Mouse (Mus musculus) midbrain, embryonic 11.5 days (tissue): ENCODE results near the gene Thap3. TPM values are rescaled to one million over a fixed set of nuclear protein-coding genes. Genes with fewer than 3 reads are reported as not detected.
A peak's percentile ranks its signal among the peaks of the same experiment; 100 is the strongest.
"Not testable (repeated sequence)": the region's sequence is repeated elsewhere in the genome, so short reads cannot be mapped to it uniquely, and the experiment has no call there.

ENCODE experiments used
- ATAC-seq: fragments of 200-750 bp; cut with Nextera tagmentation; 2 replicates; pipeline ENCODE4 v1.8.0; 2017; ENCODE audit warnings: moderate TSS enrichment, moderate library complexity; ENCODE audit not compliant: low FRiP score
- DNase-seq: peaks from one replicate; pipeline ENCODE4 v3.0.0; 2015; ENCODE audit warnings: low spot score; ENCODE audit errors: missing footprints
- H3K27ac ChIP-seq: fragments of 300-500 bp; sonication (generic); 2 replicates; pipeline ENCODE4 v1.5.1; 2014; ENCODE audit warnings: low read depth, low read length
- H3K27me3 ChIP-seq: fragments of 300-500 bp; sonication (generic); 2 replicates; pipeline ENCODE4 v1.6.1; 2014; ENCODE audit warnings: mild to moderate bottlenecking, low read length, moderate library complexity, mixed read lengths; ENCODE audit not compliant: control insufficient read depth, insufficient read depth
- H3K36me3 ChIP-seq: fragments of 300-500 bp; sonication (generic); 2 replicates; pipeline ENCODE4 v1.6.1; 2014; ENCODE audit warnings: mild to moderate bottlenecking, low read length, moderate library complexity, mixed read lengths; ENCODE audit not compliant: control insufficient read depth, insufficient read depth
- H3K4me1 ChIP-seq: fragments of 300-500 bp; sonication (generic); 2 replicates; pipeline ENCODE4 v1.6.1; 2014; ENCODE audit warnings: low read length; ENCODE audit not compliant: control insufficient read depth, insufficient read depth
- H3K4me2 ChIP-seq: fragments of 300-500 bp; sonication (generic); 2 replicates; pipeline ENCODE4 v1.6.1; 2014; ENCODE audit warnings: mild to moderate bottlenecking, moderate library complexity
- H3K4me3 ChIP-seq: fragments of 300-500 bp; sonication (generic); 2 replicates; pipeline ENCODE4 v1.5.1; 2014; ENCODE audit warnings: low read depth, low read length
- H3K9ac ChIP-seq: fragments of 300-500 bp; sonication (generic); 2 replicates; pipeline ENCODE4 v1.6.1; 2014; ENCODE audit warnings: low read length
- H3K9me3 ChIP-seq: fragments of 300-500 bp; sonication (generic); 2 replicates; pipeline ENCODE4 v1.6.1; 2016; ENCODE audit warnings: low read length; ENCODE audit not compliant: control insufficient read depth
- WGBS: fragments of 180-500 bp; shearing (Covaris S2); extraction: QIAGEN DNeasy Blood & Tissue Kit; methylation state at CpG from one replicate; pipeline ENCODE4 v1.1.7; 2014; 5-methylcytosine and 5-hydroxymethylcytosine counted together
- polyA plus RNA-seq: library from polyadenylated mRNA; unstranded; fragments of >200 nt; fragmentation: Nextera tagmentation; extraction: Ambion mirVana; gene quantifications from 2 replicates; pipeline ENCODE4 v1.2.1, GENCODE M21; 2014

The Thap3 gene
- 21.9 and 24.6 TPM in 2 replicates for polyA plus RNA-seq

DNA sequence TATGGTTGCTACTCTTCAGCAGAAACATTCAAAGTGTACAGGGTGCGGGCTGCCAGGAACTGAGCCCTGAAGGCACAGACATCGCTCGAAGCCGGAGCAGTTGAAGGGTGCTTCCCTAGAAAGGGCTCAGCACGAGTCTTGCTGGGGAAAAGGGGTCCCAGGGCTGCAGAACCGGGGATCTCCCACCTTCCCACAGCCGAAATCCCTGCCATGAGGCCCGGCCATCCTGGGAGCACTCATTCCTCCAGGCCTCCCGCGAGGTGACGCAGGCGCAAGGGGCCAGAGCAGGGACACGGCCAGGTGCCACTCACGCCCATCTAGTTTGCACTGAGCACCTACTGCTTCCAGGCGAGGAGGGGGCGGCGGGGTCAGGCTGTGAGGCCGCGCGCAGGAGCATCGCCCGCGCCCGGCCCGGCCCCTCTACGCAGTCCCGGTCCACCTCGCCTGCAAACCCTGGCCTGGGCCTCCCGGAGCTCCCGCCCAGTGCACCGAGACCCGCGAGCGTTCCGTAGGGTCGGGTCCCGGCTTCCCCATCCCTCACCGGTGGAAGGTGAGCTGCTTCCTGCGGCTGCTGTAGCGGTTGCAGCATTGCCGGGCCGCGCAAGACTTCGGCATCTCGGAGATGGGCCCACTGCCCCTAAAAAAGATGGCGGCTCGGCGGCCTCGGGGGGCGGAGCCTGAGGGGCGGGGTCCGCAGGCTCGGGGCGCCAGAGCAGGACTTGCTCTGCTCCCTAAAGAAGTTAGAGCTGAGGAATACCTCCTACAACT is at the start of gene Thap3:
Gene Thap3, minus strand, starts transcription at position 656 of the 768 bp plus-strand sequence.
- H3K9ac ChIP-seq: peak within 1 kb of the TSS; percentile 93
- peaks cover 15% of the 10 kb centered on the region for H3K36me3 ChIP-seq
- DNase-seq (peak; percentile 96), ATAC-seq (peak; percentile 76)
- peak within 1 kb of the TSS; percentile 50; the same call in 1 of the 2 replicates for H3K27ac ChIP-seq
- H3K4me1 ChIP-seq: peaks cover 19% of the 10 kb centered on the region
- H3K27me3 ChIP-seq: no peaks in the 10 kb centered on the region
- no peaks in the 10 kb centered on the region for H3K9me3 ChIP-seq
- peak within 1 kb of the TSS; percentile 89 for H3K4me3 ChIP-seq
- peak within 1 kb of the TSS; percentile 88 for H3K4me2 ChIP-seq
- WGBS: under 1% methylated on average over 54 of the region's 54 CpGs

- H3K27ac ChIP-seq: no peak within 1 kb of the TSS
- peak within 1 kb of the TSS; percentile 99 for H3K4me3 ChIP-seq
- peak within 1 kb of the TSS; percentile 93 for H3K9ac ChIP-seq
- no peaks in the 10 kb centered on the region for H3K9me3 ChIP-seq
- WGBS: 49% methylated on average over 10 of the region's 10 CpGs
- H3K4me1 ChIP-seq: peaks cover 13% of the 10 kb centered on the region
- peaks cover 19% of the 10 kb centered on the region for H3K36me3 ChIP-seq
- DNase-seq (peak; percentile 84), ATAC-seq (no peak)
- no peaks in the 10 kb centered on the region for H3K27me3 ChIP-seq
- peak within 1 kb of the TSS; percentile 93 for H3K4me2 ChIP-seq
These were observed 49.6 kb upstream of the Thap3 start, which contains the start of gene Tas1r1 for GRCm38 (mm10) chr4:152038225-152038984. Gene Tas1r1 (minus strand): TSS chr4:152038568.

DNA sequence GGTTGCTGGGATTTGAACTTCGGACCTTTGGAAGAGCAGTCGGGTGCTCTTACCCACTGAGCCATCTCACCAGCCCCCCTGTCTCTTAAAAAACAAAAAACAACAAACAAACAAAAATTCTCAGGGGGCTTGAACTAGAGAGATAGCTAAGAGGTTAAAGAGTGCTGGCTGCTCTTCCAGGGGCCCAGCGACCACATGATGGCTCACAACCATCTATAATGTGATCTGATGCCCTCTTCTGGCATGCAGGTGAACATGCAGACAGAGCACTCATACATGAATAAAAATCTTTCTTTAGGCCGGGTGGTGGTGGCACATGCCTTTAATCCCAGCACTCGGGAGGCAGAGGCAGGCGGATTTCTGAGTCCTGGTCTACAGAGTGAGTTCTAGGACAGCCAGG is 47.7 kb upstream of the Thap3 start:
- H3K27me3 ChIP-seq, H3K36me3 ChIP-seq, H3K27ac ChIP-seq, H3K9ac ChIP-seq, H3K9me3 ChIP-seq, ATAC-seq, H3K4me2 ChIP-seq, H3K4me3 ChIP-seq: not testable (repeated sequence)
- H3K4me1 ChIP-seq: peaks cover 13% of the 10 kb centered on the region
- DNase-seq: peak; percentile 56
- 95% methylated on average over 6 of the region's 6 CpGs for WGBS

GRCm38 (mm10) chr4:152032922-152033321 is 44.1 kb upstream of the Thap3 start:
- WGBS: 90% methylated on average over 13 of the region's 13 CpGs
- Histone ChIP-seq H3K4me3 (no peak overlapping the region), H3K36me3 (no peaks in the 10 kb centered on the region), H3K9me3 (no peaks in the 10 kb centered on the region), H3K9ac (no peak overlapping the region), H3K27me3 (no peaks in the 10 kb centered on the region), H3K4me1 (peaks cover 6% of the 10 kb centered on the region; the same call in 1 of the 2 replicates), H3K27ac (no peak overlapping the region), H3K4me2 (no peak overlapping the region)
- ATAC-seq: no peak
- no peak for DNase-seq

DNA sequence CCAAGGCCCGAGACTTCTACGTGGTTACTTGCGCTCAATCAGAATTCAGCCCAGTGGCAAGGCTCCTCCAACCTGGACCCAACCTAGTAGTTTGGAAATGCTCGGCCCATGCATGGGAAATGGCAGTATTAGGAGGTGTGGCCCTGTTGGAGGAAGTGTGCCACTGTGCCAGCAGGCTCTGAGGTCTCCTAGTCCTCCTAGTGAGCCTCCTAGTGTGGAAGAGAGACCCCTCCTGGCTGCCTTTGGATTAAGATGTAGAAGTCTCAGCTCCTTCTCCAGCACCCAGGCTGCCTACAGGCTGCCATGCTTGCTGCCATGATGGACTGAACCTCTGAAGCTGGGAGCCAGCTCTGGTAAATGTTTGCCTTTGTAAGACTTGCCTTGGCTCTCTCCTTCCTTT is 41.2 kb upstream of the Thap3 start:
- Histone ChIP-seq H3K9me3 (no peaks in the 10 kb centered on the region), H3K4me3 (no peak overlapping the region), H3K27ac (no peak overlapping the region), H3K9ac (no peak overlapping the region), H3K4me1 (peaks cover 23% of the 10 kb centered on the region), H3K27me3 (no peaks in the 10 kb centered on the region), H3K4me2 (no peak overlapping the region), H3K36me3 (no peaks in the 10 kb centered on the region)
- DNase-seq: no peak
- 71% methylated on average over 4 of the region's 4 CpGs for WGBS
- ATAC-seq: no peak

GRCm38 (mm10) chr4:152029087-152029486 is 40.3 kb upstream of the Thap3 start:
- no peak for ATAC-seq

DNA sequence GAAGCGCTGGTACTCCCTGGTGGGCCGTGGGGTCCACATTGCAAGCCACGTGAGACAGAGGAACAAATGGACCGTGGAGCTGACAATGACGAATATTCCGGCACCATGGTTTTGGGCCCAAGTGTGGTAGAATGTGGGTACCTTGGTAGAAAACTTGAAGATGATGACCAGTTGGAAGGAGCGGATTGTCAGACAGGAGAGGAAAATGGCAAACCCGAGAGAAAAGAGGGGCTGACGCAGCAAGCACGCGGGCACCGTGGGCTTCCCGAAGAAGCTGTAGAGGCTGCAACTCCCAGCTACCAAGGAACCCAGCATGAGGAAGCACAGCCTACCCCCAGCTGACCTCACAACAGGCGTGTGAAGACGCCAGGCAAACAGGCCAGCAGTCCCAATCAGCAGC is 39.7 kb upstream of the Thap3 start:
- H3K27me3 ChIP-seq: no peaks in the 10 kb centered on the region
- H3K4me1 ChIP-seq: peaks cover 23% of the 10 kb centered on the region
- H3K4me2 ChIP-seq: peak overlapping the region; percentile 97
- H3K9ac ChIP-seq: peak overlapping the region; percentile 61
- H3K9me3 ChIP-seq: no peaks in the 10 kb centered on the region
- H3K4me3 ChIP-seq: peak overlapping the region; percentile 74
- no peak overlapping the region for H3K27ac ChIP-seq
- no peak for ATAC-seq
- 69% methylated on average over 15 of the region's 15 CpGs for WGBS
- no peak for DNase-seq
- peaks cover 3% of the 10 kb centered on the region; the same call in 1 of the 2 replicates for H3K36me3 ChIP-seq

More at GRCm38 (mm10) chr4:152029087-152029486, 40.3 kb upstream of the Thap3 start:
- no peak overlapping the region for H3K4me3 ChIP-seq
- no peak overlapping the region for H3K9ac ChIP-seq
- H3K36me3 ChIP-seq: 0 out of 2 replicates have a peak, but pooled peaks cover under 1% of the 10 kb centered on the region
- no peaks in the 10 kb centered on the region for H3K9me3 ChIP-seq
- H3K27me3 ChIP-seq: no peaks in the 10 kb centered on the region
- no peak overlapping the region for H3K27ac ChIP-seq
- 38% methylated on average over 5 of the region's 5 CpGs for WGBS
- peak; percentile 76 for DNase-seq
- peaks cover 23% of the 10 kb centered on the region for H3K4me1 ChIP-seq
- H3K4me2 ChIP-seq: no peak overlapping the region

GRCm38 (mm10) chr4:152027524-152027923 is 38.7 kb upstream of the Thap3 start, which contains the start of gene Zbtb48:
Gene Zbtb48 (minus strand): TSS chr4:152027671.
- Histone ChIP-seq H3K36me3 (peaks cover 3% of the 10 kb centered on the region; the same call in 1 of the 2 replicates), H3K4me2 (peak within 1 kb of the TSS; percentile 97), H3K4me3 (peak within 1 kb of the TSS; percentile 74), H3K4me1 (peaks cover 23% of the 10 kb centered on the region), H3K27me3 (no peaks in the 10 kb centered on the region), H3K9ac (peak within 1 kb of the TSS; percentile 76), H3K27ac (no peak within 1 kb of the TSS), H3K9me3 (no peaks in the 10 kb centered on the region)
- under 1% methylated on average over 35 of the region's 35 CpGs for WGBS
- DNase-seq: peak; percentile 98
- ATAC-seq: peak; percentile 98
